Mouse (Mus musculus): ENCODE data around the gene Iqschfp. TPM values are rescaled to one million over a fixed set of nuclear protein-coding genes. Genes with fewer than 3 reads are reported as not detected.

Iqschfp gene
- polyA plus RNA-seq, 1 experiment = not detected

DNA sequence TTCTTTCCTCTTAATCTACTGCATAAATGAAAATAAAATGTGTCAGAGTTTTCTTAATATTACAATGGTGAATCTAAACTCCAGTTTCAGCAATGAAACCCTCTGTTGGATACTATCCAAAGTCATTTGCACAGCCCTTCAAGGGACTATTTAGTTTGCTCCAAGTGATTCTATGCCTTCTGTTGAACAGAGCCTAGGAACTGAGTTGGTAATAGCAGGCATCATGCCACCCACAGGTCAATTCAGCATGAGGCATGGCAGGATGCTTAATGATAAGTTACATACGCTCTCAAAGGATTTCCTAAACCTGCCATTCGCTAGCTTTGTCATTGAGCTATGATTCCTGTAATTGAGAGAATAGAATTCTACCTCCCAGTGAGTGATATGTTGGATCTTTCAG, 392.5 kb downstream of the Iqschfp start:
- no peak for TF ChIP-seq GATA1 (IDR thresholded peaks at IDR 0.05; ENCODE audit: low read length)

DNA sequence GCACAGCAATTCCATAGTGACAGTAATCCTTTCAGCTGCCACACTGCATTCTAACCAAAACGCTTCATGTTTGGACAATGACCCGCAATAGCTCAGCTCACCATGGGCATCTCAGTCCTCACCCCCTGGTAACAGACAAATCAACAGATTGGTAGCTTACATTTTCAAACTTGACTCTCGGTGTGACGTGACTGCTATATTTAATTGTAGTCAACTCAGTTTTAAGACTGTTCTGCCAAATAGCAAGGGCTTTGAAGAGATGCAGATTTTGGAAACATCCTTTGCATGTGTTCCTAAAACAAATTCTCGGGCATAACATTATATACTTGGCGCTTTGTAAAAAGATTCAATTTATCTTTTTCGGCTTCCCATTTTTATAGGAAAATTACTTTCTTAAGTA, 404.7 kb downstream of the Iqschfp start:
- no peak for TF ChIP-seq GATA1 (IDR thresholded peaks at IDR 0.05; ENCODE audit: low read length)

DNA sequence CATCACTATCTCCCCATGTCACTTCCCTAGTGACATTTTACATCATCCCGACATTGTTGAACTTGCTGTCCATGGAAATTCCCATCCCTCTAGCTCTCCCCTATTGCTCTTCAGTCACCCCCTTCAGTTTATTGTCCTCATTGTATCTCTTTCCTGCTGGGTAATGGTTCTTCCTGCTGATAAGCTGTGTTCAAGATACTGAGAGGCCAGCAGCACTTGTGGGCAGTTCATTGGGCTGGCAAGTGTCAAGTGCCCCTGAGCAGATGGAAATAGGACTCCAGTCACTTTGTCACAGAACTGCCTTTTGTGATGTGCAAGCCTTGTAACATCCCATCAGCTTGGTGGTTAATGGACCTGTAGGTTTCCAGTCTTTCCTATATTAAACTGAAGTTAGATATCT, 413.6 kb downstream of the Iqschfp start:
- TF ChIP-seq GATA1 (IDR thresholded peaks at IDR 0.05; ENCODE audit: low read length) = no peak

GRCm38 (mm10) chr3:68306726-68307125, 414.7 kb downstream of the Iqschfp start:
- no peak for TF ChIP-seq GATA1 (IDR thresholded peaks at IDR 0.05; ENCODE audit: low read length)

GRCm38 (mm10) chr3:68325575-68325974, 433.5 kb downstream of the Iqschfp start:
- no peak for TF ChIP-seq GATA1 (IDR thresholded peaks at IDR 0.05; ENCODE audit: low read length)

DNA sequence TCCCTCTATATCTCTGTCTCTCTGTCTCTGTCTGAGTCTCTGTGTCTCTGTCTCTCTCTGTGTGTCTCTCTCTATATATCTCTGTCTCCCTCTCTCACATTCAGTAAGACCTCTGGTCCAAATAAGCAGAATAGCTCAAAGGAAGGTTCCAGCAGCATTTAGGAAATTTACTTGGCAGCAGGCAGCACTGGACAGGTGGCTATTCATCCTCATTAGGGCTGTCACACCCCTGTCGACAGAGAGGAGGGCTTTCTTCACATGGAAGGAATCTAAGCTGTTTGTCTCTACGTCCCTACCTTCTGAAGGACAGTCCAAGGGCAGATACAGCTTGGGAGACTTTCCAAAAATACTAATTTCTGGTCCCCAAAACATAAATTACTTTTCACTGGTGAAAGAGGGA, 440.5 kb downstream of the Iqschfp start:
- TF ChIP-seq GATA1 (IDR thresholded peaks at IDR 0.05; ENCODE audit: low read length) = no peak

DNA sequence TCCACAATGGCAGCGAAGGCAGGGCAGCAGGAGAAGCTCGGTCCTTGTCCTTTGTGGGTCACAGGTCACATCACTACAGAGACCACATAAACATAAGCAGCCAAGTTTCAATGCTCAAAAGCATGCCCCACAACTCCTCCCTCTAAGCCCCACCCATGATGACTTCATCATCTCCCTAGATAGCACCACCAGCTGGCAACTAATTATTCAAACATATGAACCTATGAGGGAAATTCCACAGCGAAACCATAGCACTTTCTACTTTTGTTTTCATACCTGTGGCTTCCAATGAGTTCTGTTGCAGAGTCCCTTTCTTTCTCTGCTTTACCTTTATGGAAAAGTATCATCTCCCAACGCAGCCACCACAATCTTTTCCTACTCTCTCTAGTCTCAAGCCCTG, 443.5 kb downstream of the Iqschfp start:
- TF ChIP-seq GATA1 (IDR thresholded peaks at IDR 0.05; ENCODE audit: low read length) = no peak

- no peak for TF ChIP-seq GATA1 (IDR thresholded peaks at IDR 0.05; ENCODE audit: low read length)
These were observed 458.6 kb downstream of the Iqschfp start for GRCm38 (mm10) chr3:68350624-68351023.

DNA sequence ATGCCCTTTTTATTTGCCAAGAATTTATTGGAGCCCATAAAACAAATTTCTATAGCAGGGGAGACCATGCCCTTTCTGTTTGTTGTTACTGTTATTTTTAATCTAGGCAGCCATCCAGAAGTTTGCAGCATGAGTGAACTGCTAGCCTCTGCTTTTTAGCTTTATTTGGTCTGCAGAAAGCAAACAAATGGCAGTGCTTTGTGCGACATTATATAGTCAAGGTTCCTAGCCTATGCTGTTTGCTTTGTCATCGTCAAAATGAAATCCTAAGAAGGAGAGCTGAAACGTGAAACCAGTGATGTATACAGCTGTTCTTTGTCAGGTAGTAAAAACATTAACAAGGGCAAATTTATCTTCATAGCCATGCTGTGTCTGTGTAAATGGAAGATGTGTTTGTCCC, 459.4 kb downstream of the Iqschfp start:
- no peak for TF ChIP-seq GATA1 (IDR thresholded peaks at IDR 0.05; ENCODE audit: low read length)

DNA sequence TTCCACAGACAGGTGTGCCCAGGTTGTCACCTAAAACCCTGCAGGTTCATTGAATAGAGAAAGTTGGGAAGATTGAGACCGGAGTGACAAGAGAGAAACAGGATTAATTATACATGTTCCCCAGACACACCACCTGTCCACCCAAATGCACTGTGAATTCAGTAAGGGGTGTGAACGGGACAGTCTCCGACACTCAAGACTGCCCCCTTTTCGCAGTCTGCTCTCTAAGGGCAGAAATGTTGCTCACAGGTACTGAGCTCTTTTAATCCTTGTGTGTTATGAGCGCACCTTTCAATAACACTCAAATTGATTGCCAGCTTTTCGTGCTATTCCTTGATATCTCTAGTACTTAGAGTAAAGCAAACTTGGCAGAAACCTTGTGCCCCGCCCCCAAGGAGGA, 460.9 kb downstream of the Iqschfp start:
- no peak for TF ChIP-seq GATA1 (IDR thresholded peaks at IDR 0.05; ENCODE audit: low read length)

DNA sequence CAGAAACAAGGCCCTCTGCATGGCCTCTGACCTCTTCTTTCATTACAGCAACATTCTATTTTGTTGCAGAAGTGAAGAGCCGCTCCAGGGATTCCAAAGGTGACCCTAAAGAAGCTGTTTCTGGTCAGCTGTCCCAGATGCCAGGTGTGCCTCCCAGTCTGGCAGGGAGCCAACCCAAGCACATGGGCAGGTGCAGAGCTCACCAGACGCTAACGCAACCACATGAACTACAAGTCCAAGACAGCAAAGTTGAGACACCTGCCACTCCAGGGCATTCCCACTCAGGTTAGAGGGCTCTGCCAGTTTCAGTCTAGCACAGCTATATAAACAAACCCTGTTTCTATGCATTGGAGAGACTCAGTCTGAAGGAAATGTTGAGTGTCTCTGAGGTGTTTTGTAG, 461.5 kb downstream of the Iqschfp start:
- no peak for TF ChIP-seq GATA1 (IDR thresholded peaks at IDR 0.05; ENCODE audit: low read length)

DNA sequence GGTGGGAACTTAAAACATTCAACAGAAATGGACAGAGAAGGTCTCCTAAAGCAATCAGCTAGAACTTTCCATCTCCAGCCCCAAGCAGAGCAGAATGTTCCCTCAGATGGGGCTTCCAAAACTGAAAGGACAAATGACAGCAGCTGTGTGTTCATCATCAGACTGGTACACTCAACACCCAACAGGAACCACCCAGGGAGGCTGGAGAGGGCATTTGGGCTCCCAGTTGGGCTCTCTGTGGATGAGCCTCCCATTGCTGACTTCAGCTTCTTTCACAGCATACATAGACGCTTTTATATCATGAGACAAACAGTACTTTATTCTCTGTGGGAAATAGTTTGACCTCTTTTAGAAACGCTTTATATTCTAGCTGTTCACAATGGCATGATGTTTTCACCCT, 464.5 kb downstream of the Iqschfp start:
- no peak for TF ChIP-seq GATA1 (IDR thresholded peaks at IDR 0.05; ENCODE audit: low read length)

DNA sequence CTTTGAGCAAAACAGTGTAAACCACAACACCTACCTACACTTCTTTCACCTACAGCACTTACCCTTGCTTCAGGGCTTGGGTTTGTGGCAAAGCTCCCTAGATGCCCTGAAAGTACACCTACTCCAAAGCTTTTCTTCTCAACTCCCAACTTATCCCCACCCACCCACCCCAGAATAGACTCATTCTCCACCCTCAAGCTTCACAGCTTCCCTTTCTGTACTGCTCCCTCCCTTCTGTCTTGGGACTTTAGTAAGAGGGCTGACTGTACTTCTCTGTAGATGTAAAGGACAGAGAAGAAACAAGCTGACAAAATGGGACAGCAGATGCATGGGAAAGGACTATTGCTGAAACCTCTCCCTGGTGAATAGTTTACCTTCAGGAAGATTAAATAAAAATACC, 476.0 kb downstream of the Iqschfp start:
- TF ChIP-seq GATA1 (IDR thresholded peaks at IDR 0.05; ENCODE audit: low read length) = no peak

DNA sequence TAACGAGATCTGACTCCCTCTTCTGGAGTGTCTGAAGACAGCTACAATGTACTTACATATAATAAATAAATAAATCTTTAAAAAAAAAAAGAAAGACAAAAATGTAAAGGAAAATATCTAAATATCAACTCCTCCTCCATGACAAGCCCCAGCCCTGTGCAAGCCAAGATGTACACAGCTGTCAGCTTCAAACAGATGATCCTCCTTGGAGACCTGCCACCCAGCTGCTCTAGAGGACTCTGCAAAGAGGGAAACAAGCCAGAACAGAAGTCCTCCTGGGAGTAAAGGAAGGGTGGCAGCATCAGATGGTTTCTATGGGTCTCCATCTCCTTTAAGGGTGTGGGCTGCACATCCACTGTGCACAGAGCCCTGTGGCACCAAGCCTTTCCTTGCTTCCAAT, 480.9 kb downstream of the Iqschfp start:
- TF ChIP-seq GATA1 (IDR thresholded peaks at IDR 0.05; ENCODE audit: low read length) = no peak

DNA sequence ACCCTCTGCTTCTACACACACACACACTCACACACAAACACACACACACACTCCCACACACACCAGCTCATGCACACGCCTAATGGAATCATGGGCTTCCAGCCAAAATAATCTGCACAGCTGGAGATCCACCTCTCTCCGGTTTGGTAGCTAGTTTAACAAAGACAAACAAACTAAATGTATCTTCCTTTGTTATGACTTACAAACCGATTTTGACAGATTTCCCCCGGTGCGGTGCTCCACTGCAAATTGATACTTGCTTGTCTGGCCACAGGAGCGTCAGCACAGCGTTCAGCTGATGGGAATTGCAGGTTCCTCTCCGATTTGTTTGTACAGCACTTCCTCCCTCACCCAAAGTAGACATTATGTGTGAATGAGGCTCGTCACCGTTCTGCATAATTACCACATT, 483.1 kb downstream of the Iqschfp start:
- TF ChIP-seq GATA1 (IDR thresholded peaks at IDR 0.05; ENCODE audit: low read length) = no peak

GRCm38 (mm10) chr3:68377452-68378198, 485.6 kb downstream of the Iqschfp start:
- no peak for TF ChIP-seq GATA1 (IDR thresholded peaks at IDR 0.05; ENCODE audit: low read length)

DNA sequence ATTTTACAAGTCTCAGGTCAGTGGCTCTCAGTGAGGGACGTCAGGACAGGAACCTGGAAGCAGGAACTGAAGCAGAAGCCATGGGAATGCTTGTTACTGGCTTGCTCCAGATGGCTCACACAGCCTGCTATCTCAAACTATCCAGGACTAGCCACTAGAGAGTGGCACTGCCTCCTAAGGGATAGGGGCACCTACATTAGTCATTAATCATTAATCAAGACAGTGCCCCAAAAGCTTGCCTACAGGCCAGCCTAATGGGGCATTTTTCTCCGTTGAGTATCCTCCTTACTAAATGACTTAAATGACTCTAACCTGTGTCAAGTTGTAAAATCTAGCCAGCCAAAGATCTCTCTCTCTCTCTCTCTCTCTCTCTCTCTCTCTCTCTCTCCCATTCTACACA, 486.8 kb downstream of the Iqschfp start:
- TF ChIP-seq GATA1 (IDR thresholded peaks at IDR 0.05; ENCODE audit: low read length) = no peak

GRCm38 (mm10) chr3:68379242-68379641, 487.2 kb downstream of the Iqschfp start:
- TF ChIP-seq GATA1 (IDR thresholded peaks at IDR 0.05; ENCODE audit: low read length) = no peak
